Mouse (Mus musculus): Measurements from ENCODE around the gene Ern1. TPM values are rescaled to one million over a fixed set of nuclear protein-coding genes. Genes with fewer than 3 reads are reported as not detected.

Gene Ern1
- polyA plus RNA-seq, 1 experiment, result 18.1 TPM

- Histone ChIP-seq H3K36me3 (ENCODE audit: control insufficient read depth, insufficient read depth, low read length) (no peaks in the 10 kb centered on the region), H3K27ac (ENCODE audit: control insufficient read depth, insufficient read depth, low read length) (no peak overlapping the region), H3K4me3 (ENCODE audit: control insufficient read depth, insufficient read depth, low read length) (no peak overlapping the region), H3K4me1 (replicated peaks; ENCODE audit: control insufficient read depth, insufficient read depth, low read length) (peaks cover 11% of the 10 kb centered on the region), H3K27me3 (ENCODE audit: control insufficient read depth, insufficient read depth, low read length) (no peaks in the 10 kb centered on the region)
- no peak for TF ChIP-seq POLR2A (IDR thresholded peaks at IDR 0.05; ENCODE audit: control insufficient read depth, extremely low read depth, insufficient read depth, low read length, poor library complexity)
- TF ChIP-seq CTCF (IDR thresholded peaks at IDR 0.05; ENCODE audit: borderline replicate concordance, control insufficient read depth, extremely low read depth, insufficient read depth, low read length, poor library complexity), result no peak
- WGBS, result 95% methylated on average over 5 of the region's 5 CpGs
- no peak for DNase-seq
Measured at GRCm38 (mm10) chr11:106425201-106425600, 62.5 kb downstream of the Ern1 start.

DNA sequence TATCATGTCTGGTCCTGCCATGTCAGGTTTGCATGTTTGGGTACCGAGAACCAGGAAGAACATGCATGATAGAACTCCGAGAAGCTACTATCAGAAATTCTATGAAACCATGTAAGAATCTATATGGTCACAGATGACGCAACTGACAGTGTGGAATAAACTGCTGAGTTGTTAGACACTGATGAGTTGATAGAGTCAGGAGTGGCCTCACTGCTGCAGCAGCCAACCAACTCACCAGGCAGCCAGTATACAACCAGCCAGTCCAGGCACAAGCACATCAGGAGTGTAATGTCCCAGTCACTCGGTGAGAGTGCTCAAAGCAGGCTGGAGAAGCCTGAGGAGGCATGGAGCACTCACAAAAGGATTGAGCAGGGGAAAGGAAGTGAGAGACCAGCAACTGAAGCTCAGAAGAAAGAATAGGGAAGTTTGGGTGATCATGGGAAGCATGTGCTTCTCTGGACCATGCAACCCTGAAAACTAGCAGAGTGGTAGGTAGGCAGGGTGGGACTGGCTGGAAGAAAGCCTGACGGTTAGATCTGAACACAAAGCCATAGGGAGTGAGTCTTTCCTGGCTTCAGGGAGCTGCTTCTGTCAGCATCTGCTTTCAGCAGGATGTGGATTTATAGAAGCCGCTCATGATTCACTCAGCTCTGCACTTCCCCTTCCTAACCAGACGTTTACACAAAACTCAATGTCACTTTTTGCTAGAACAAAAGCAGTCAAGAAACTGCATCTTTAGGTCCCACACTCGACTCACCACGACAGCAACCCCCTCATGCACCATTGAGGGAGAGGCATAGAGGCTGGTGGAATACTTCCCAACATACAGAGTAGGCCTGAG is 68.2 kb downstream of the Ern1 start:
- Histone ChIP-seq H3K27me3 (ENCODE audit: control insufficient read depth, insufficient read depth, low read length) (no peaks in the 10 kb centered on the region), H3K27ac (ENCODE audit: control insufficient read depth, insufficient read depth, low read length) (0 out of 2 replicates have a peak overlapping the region, but pooled peaks have one; percentile 24), H3K36me3 (ENCODE audit: control insufficient read depth, insufficient read depth, low read length) (no peaks in the 10 kb centered on the region), H3K4me3 (ENCODE audit: control insufficient read depth, insufficient read depth, low read length) (no peak overlapping the region), H3K4me1 (replicated peaks; ENCODE audit: control insufficient read depth, insufficient read depth, low read length) (peaks cover 10% of the 10 kb centered on the region)
- no peak for DNase-seq
- no peak for TF ChIP-seq CTCF (IDR thresholded peaks at IDR 0.05; ENCODE audit: borderline replicate concordance, control insufficient read depth, extremely low read depth, insufficient read depth, low read length, poor library complexity)
- TF ChIP-seq POLR2A (IDR thresholded peaks at IDR 0.05; ENCODE audit: control insufficient read depth, extremely low read depth, insufficient read depth, low read length, poor library complexity), result no peak
- 41% methylated on average over 9 of the region's 9 CpGs for WGBS

GRCm38 (mm10) chr11:106418622-106419196 is 68.9 kb downstream of the Ern1 start:
- Histone ChIP-seq H3K36me3 (ENCODE audit: control insufficient read depth, insufficient read depth, low read length) (no peaks in the 10 kb centered on the region), H3K4me1 (replicated peaks; ENCODE audit: control insufficient read depth, insufficient read depth, low read length) (peaks cover 10% of the 10 kb centered on the region), H3K27me3 (ENCODE audit: control insufficient read depth, insufficient read depth, low read length) (no peaks in the 10 kb centered on the region), H3K4me3 (ENCODE audit: control insufficient read depth, insufficient read depth, low read length) (no peak overlapping the region), H3K27ac (ENCODE audit: control insufficient read depth, insufficient read depth, low read length) (no peak overlapping the region)
- TF ChIP-seq CTCF (IDR thresholded peaks at IDR 0.05; ENCODE audit: borderline replicate concordance, control insufficient read depth, extremely low read depth, insufficient read depth, low read length, poor library complexity) (no peak), POLR2A (IDR thresholded peaks at IDR 0.05; ENCODE audit: control insufficient read depth, extremely low read depth, insufficient read depth, low read length, poor library complexity) (no peak)
- WGBS, result 84% methylated on average over 4 of the region's 4 CpGs
- peak; percentile 80 for DNase-seq

- DNase-seq, result no peak
- H3K27ac ChIP-seq (ENCODE audit: control insufficient read depth, insufficient read depth, low read length), result no peak overlapping the region
- no peaks in the 10 kb centered on the region for H3K27me3 ChIP-seq (ENCODE audit: control insufficient read depth, insufficient read depth, low read length)
- H3K36me3 ChIP-seq (ENCODE audit: control insufficient read depth, insufficient read depth, low read length), result no peaks in the 10 kb centered on the region
- H3K4me1 ChIP-seq (replicated peaks; ENCODE audit: control insufficient read depth, insufficient read depth, low read length), result peaks cover 10% of the 10 kb centered on the region
- no peak overlapping the region for H3K4me3 ChIP-seq (ENCODE audit: control insufficient read depth, insufficient read depth, low read length)
- TF ChIP-seq POLR2A (IDR thresholded peaks at IDR 0.05; ENCODE audit: control insufficient read depth, extremely low read depth, insufficient read depth, low read length, poor library complexity) (no peak), CTCF (IDR thresholded peaks at IDR 0.05; ENCODE audit: borderline replicate concordance, control insufficient read depth, extremely low read depth, insufficient read depth, low read length, poor library complexity) (no peak)
- 96% methylated on average over 2 of the region's 2 CpGs for WGBS
Measured at GRCm38 (mm10) chr11:106417860-106418259, 69.8 kb downstream of the Ern1 start.

GRCm38 (mm10) chr11:106416331-106416730 is 71.3 kb downstream of the Ern1 start:
- no peak for DNase-seq
- TF ChIP-seq CTCF (IDR thresholded peaks at IDR 0.05; ENCODE audit: borderline replicate concordance, control insufficient read depth, extremely low read depth, insufficient read depth, low read length, poor library complexity) (no peak), POLR2A (IDR thresholded peaks at IDR 0.05; ENCODE audit: control insufficient read depth, extremely low read depth, insufficient read depth, low read length, poor library complexity) (no peak)
- Histone ChIP-seq H3K4me3 (ENCODE audit: control insufficient read depth, insufficient read depth, low read length) (no peak overlapping the region), H3K27me3 (ENCODE audit: control insufficient read depth, insufficient read depth, low read length) (no peaks in the 10 kb centered on the region), H3K4me1 (replicated peaks; ENCODE audit: control insufficient read depth, insufficient read depth, low read length) (peaks cover 10% of the 10 kb centered on the region), H3K27ac (ENCODE audit: control insufficient read depth, insufficient read depth, low read length) (no peak overlapping the region), H3K36me3 (ENCODE audit: control insufficient read depth, insufficient read depth, low read length) (peaks cover 3% of the 10 kb centered on the region)
- WGBS, result 92% methylated on average over 3 of the region's 3 CpGs

DNA sequence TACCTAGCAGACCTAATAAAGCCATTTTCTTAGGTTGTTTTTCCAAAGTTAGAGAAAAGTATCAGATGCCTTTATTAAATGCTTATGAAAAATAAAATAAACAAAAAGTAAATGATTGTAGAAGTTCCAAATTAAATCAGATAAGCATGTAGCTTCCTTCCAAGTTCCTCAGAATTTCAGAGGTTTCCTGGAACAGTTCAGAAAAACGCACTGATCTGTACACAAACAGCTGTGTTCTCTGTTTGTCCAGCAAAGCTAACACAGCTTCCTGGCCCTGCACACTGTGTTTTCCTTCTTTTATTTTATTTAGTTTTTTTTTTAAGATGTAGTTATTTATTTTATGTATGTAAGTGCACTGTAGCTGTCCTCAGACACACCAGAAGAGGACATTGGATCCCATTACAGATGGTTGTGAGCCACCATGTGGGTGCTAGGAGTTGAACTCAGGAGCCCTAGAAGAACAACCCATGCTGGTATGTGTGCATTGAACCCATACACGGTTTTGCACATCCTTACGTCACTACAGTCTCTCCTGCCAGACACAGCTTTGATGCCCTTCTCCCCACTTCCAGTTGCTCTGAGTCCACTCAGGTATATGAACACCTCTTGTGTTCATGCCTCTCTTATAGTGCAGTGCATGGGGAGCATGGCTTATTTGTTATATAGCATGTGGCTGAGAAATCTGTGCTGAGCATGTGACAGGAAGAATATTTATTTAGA is 74.9 kb downstream of the Ern1 start:
- 89% methylated on average over 3 of the region's 3 CpGs for WGBS
- Histone ChIP-seq H3K27ac (ENCODE audit: control insufficient read depth, insufficient read depth, low read length) (no peak overlapping the region), H3K4me1 (replicated peaks; ENCODE audit: control insufficient read depth, insufficient read depth, low read length) (no peaks in the 10 kb centered on the region), H3K36me3 (ENCODE audit: control insufficient read depth, insufficient read depth, low read length) (peaks cover 5% of the 10 kb centered on the region), H3K27me3 (ENCODE audit: control insufficient read depth, insufficient read depth, low read length) (no peaks in the 10 kb centered on the region), H3K4me3 (ENCODE audit: control insufficient read depth, insufficient read depth, low read length) (no peak overlapping the region)
- DNase-seq, result no peak
- TF ChIP-seq POLR2A (IDR thresholded peaks at IDR 0.05; ENCODE audit: control insufficient read depth, extremely low read depth, insufficient read depth, low read length, poor library complexity) (no peak), CTCF (IDR thresholded peaks at IDR 0.05; ENCODE audit: borderline replicate concordance, control insufficient read depth, extremely low read depth, insufficient read depth, low read length, poor library complexity) (no peak)

Data from thymus, adult 2 months (tissue).